Mouse (Mus musculus) testis, adult 2 months (tissue): ENCODE data around the gene Fam13a.

Source experiments
- CTCF ChIP-seq: fragments of 200-500 bp; IDR thresholded peaks from 2 replicates; pipeline ENCODE4 v1.5.1; 2012; ENCODE audit warnings: low read depth, mild to moderate bottlenecking, inconsistent platforms, low read length, moderate library complexity; ENCODE audit not compliant: control insufficient read depth, insufficient read depth, insufficient replicate concordance
- POLR2A ChIP-seq: fragments of 200-500 bp; IDR thresholded peaks from 2 replicates; pipeline ENCODE4 v1.6.1; 2012; ENCODE audit warnings: low read depth, mild to moderate bottlenecking, inconsistent platforms, low read length, moderate library complexity; ENCODE audit not compliant: control insufficient read depth

DNA sequence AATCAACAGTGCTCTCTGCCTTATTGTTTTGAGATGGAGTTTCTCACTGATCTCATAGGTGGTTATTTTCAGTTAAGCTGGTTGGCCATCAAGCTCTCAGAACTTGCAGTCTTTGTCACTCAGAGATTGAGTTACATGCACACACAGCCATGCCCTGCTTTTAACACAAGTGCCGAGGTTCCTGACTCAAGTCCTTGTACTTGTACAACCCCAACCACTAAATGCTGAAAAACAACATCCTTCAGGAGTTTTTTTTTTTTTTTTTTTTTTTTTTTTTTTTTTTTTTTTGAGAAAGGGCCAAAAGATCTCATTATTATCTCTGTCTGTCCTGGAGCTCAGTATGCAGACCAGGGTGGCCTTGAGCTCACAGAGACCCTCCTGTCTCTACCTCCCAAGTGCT lies 4.5 kb downstream of the Fam13a start:
- TF ChIP-seq CTCF: no peak
- TF ChIP-seq POLR2A: no peak
